Mouse (Mus musculus) liver, embryonic 13.5 days (tissue): Measurements from ENCODE around the gene Prim2. TPM values are rescaled to one million over a fixed set of nuclear protein-coding genes. Genes with fewer than 3 reads are reported as not detected.

Experiments used
- ATAC-seq: fragments of 200-750 bp; cut with Nextera tagmentation; 2 replicates; pipeline ENCODE4 v1.8.0; 2017; ENCODE audit warnings: low read depth, mild to moderate bottlenecking, moderate number of reproducible peaks, moderate library complexity
- DNase-seq: peaks from one replicate; pipeline ENCODE4 v3.0.0; 2022
- H3K27ac ChIP-seq: fragments of 300-500 bp; sonication (generic); 2 replicates; pipeline ENCODE4 v1.5.1; 2015; ENCODE audit warnings: moderate library complexity, mild to moderate bottlenecking, inconsistent platforms
- H3K27me3 ChIP-seq: fragments of 300-500 bp; sonication (generic); 2 replicates; pipeline ENCODE4 v1.6.1; 2015; ENCODE audit warnings: mild to moderate bottlenecking, inconsistent platforms
- H3K36me3 ChIP-seq: fragments of 300-500 bp; sonication (generic); 2 replicates; pipeline ENCODE4 v1.6.1; 2015; ENCODE audit warnings: mild to moderate bottlenecking, inconsistent platforms
- H3K4me1 ChIP-seq: fragments of 300-500 bp; sonication (generic); replicated peaks from 2 replicates; pipeline ENCODE4 v1.6.1; 2015; ENCODE audit warnings: inconsistent platforms
- H3K4me2 ChIP-seq: fragments of 300-500 bp; sonication (generic); 2 replicates; pipeline ENCODE4 v1.6.1; 2015; ENCODE audit warnings: inconsistent platforms, mild to moderate bottlenecking, moderate library complexity
- H3K4me3 ChIP-seq: fragments of 300-500 bp; sonication (generic); replicated peaks from 2 replicates; pipeline ENCODE4 v1.5.1; 2015; ENCODE audit warnings: mild to moderate bottlenecking, inconsistent platforms
- H3K9ac ChIP-seq: fragments of 300-500 bp; sonication (generic); 2 replicates; pipeline ENCODE4 v1.6.1; 2015; ENCODE audit warnings: mild to moderate bottlenecking, inconsistent platforms
- H3K9me3 ChIP-seq: fragments of 300-500 bp; sonication (generic); replicated peaks from 2 replicates; pipeline ENCODE4 v1.6.1; 2016; ENCODE audit warnings: inconsistent platforms
- WGBS: fragments of 180-500 bp; shearing (Covaris S2); methylation state at CpG from one replicate; pipeline ENCODE4 v1.1.7; 2015; ENCODE audit not compliant: insufficient replicate concordance; 5-methylcytosine and 5-hydroxymethylcytosine counted together
- polyA plus RNA-seq: library from polyadenylated mRNA; unstranded; fragments of >200 nt; fragmentation: Nextera tagmentation; extraction: Ambion mirVana; gene quantifications from 2 replicates; pipeline ENCODE4 v1.2.1, GENCODE M21; 2015

The Prim2 gene
- polyA plus RNA-seq, 1 experiment from 2014 or later, result 43.2 TPM

GRCm38 (mm10) chr1:33604087-33604699 lies 65.4 kb downstream of the Prim2 start:
- Histone ChIP-seq H3K36me3 (peaks cover 13% of the 10 kb centered on the region), H3K27ac (peak overlapping the region; percentile 54; the same call in 1 of the 2 replicates), H3K4me3 (no peak overlapping the region), H3K4me2 (no peak overlapping the region), H3K27me3 (no peaks in the 10 kb centered on the region), H3K4me1 (peaks cover 28% of the 10 kb centered on the region), H3K9ac (no peak overlapping the region), H3K9me3 (no peaks in the 10 kb centered on the region)
- ATAC-seq, result peak; percentile 64
- DNase-seq, result no peak
- 49% methylated on average over 5 of the region's 5 CpGs for WGBS

- Histone ChIP-seq H3K9me3 (no peaks in the 10 kb centered on the region), H3K9ac (no peak overlapping the region), H3K4me3 (no peak overlapping the region), H3K27ac (no peak overlapping the region), H3K4me2 (no peak overlapping the region), H3K36me3 (peaks cover 10% of the 10 kb centered on the region), H3K4me1 (peaks cover 21% of the 10 kb centered on the region), H3K27me3 (no peaks in the 10 kb centered on the region)
- no peak for ATAC-seq
- DNase-seq, result no peak
- WGBS, result 87% methylated on average over 3 of the region's 3 CpGs
Measured at GRCm38 (mm10) chr1:33599698-33600097, 69.9 kb downstream of the Prim2 start.

GRCm38 (mm10) chr1:33599019-33599667 lies 70.5 kb downstream of the Prim2 start:
- no peak overlapping the region for H3K4me2 ChIP-seq

DNA sequence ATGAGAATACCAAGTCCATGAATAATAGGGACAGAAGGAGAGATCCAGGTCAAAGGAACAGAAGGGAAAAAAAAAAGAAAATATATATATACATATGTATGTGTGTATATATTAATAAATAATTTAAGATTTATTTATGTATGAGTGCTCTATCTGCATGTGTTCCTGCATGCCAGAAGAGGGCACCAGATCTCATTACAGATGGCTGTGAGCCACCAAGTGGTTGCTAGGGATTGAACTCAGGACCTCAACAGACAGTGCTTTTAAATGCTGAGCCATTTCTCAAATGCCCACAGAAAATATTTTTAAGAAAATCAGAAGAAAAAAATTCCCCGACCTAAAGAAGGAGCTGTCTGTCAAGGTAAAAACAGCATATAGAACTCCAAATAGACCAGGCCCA lies 72.6 kb downstream of the Prim2 start:
- Histone ChIP-seq H3K27me3 (no peaks in the 10 kb centered on the region), H3K4me3 (no peak overlapping the region), H3K4me2 (no peak overlapping the region), H3K36me3 (peaks cover 10% of the 10 kb centered on the region), H3K4me1 (peaks cover 20% of the 10 kb centered on the region), H3K9me3 (no peaks in the 10 kb centered on the region), H3K27ac (no peak overlapping the region), H3K9ac (no peak overlapping the region)
- ATAC-seq (no peak), DNase-seq (no peak)
- WGBS, result 54% methylated on average over 1 of the region's 1 CpGs

More at GRCm38 (mm10) chr1:33599019-33599667, 70.5 kb downstream of the Prim2 start:
- 82% methylated on average over 5 of the region's 5 CpGs for WGBS
- Histone ChIP-seq H3K9me3 (no peaks in the 10 kb centered on the region), H3K4me1 (peaks cover 19% of the 10 kb centered on the region), H3K27ac (no peak overlapping the region), H3K36me3 (peaks cover 10% of the 10 kb centered on the region), H3K27me3 (no peaks in the 10 kb centered on the region), H3K9ac (no peak overlapping the region), H3K4me3 (no peak overlapping the region)
- DNase-seq, result no peak
- no peak for ATAC-seq

GRCm38 (mm10) chr1:33595936-33596335 lies 73.7 kb downstream of the Prim2 start:
- ATAC-seq, result no peak
- 79% methylated on average over 2 of the region's 2 CpGs for WGBS
- no peak overlapping the region for H3K27ac ChIP-seq

GRCm38 (mm10) chr1:33594966-33595365 lies 74.6 kb downstream of the Prim2 start:
- Histone ChIP-seq H3K36me3 (peaks cover 10% of the 10 kb centered on the region), H3K9ac (no peak overlapping the region), H3K27ac (no peak overlapping the region), H3K4me2 (no peak overlapping the region), H3K9me3 (no peaks in the 10 kb centered on the region), H3K27me3 (no peaks in the 10 kb centered on the region), H3K4me1 (peaks cover 14% of the 10 kb centered on the region; the same call in 1 of the 2 replicates), H3K4me3 (no peak overlapping the region)
- no peak for DNase-seq
- ATAC-seq, result no peak
- WGBS, result 84% methylated on average over 2 of the region's 2 CpGs

More at GRCm38 (mm10) chr1:33595936-33596335, 73.7 kb downstream of the Prim2 start:
- Histone ChIP-seq H3K4me3 (no peak overlapping the region), H3K4me2 (no peak overlapping the region), H3K9ac (no peak overlapping the region), H3K9me3 (no peaks in the 10 kb centered on the region), H3K36me3 (peaks cover 10% of the 10 kb centered on the region), H3K4me1 (peaks cover 20% of the 10 kb centered on the region), H3K27me3 (no peaks in the 10 kb centered on the region)
- DNase-seq, result no peak

- DNase-seq, result no peak
- Histone ChIP-seq H3K27ac (peak overlapping the region; percentile 13; the same call in 1 of the 2 replicates), H3K27me3 (no peaks in the 10 kb centered on the region), H3K4me1 (peaks cover 11% of the 10 kb centered on the region; the same call in 1 of the 2 replicates), H3K4me3 (no peak overlapping the region), H3K36me3 (peaks cover 6% of the 10 kb centered on the region), H3K9ac (no peak overlapping the region), H3K4me2 (no peak overlapping the region), H3K9me3 (no peaks in the 10 kb centered on the region)
- 85% methylated on average over 4 of the region's 4 CpGs for WGBS
- no peak for ATAC-seq
Measured at GRCm38 (mm10) chr1:33593718-33594388, 75.7 kb downstream of the Prim2 start.

GRCm38 (mm10) chr1:33591997-33592608 lies 77.5 kb downstream of the Prim2 start:
- no peaks in the 10 kb centered on the region for H3K27me3 ChIP-seq
- no peak overlapping the region for H3K4me2 ChIP-seq
- H3K4me3 ChIP-seq, result no peak overlapping the region
- 87% methylated on average over 7 of the region's 7 CpGs for WGBS
- peaks cover 11% of the 10 kb centered on the region; the same call in 1 of the 2 replicates for H3K4me1 ChIP-seq
- H3K36me3 ChIP-seq, result no peaks in the 10 kb centered on the region
- H3K9me3 ChIP-seq, result no peaks in the 10 kb centered on the region
- ATAC-seq (no peak), DNase-seq (no peak)
- no peak overlapping the region for H3K9ac ChIP-seq
- no peak overlapping the region for H3K27ac ChIP-seq

GRCm38 (mm10) chr1:33590556-33591411 lies 78.8 kb downstream of the Prim2 start:
- Histone ChIP-seq H3K9me3 (no peaks in the 10 kb centered on the region), H3K27me3 (no peaks in the 10 kb centered on the region), H3K27ac (no peak overlapping the region), H3K4me2 (no peak overlapping the region), H3K4me3 (no peak overlapping the region), H3K9ac (no peak overlapping the region), H3K4me1 (peaks cover 11% of the 10 kb centered on the region; the same call in 1 of the 2 replicates), H3K36me3 (no peaks in the 10 kb centered on the region)
- no peak for DNase-seq
- WGBS, result 80% methylated on average over 8 of the region's 8 CpGs
- ATAC-seq, result no peak

- H3K36me3 ChIP-seq, result no peaks in the 10 kb centered on the region
- ATAC-seq (no peak), DNase-seq (no peak)
- no peaks in the 10 kb centered on the region for H3K9me3 ChIP-seq
- no peak overlapping the region for H3K27ac ChIP-seq
- H3K4me2 ChIP-seq, result no peak overlapping the region
- H3K27me3 ChIP-seq, result no peaks in the 10 kb centered on the region
- H3K9ac ChIP-seq, result no peak overlapping the region
- WGBS, result 84% methylated on average over 2 of the region's 2 CpGs
- no peak overlapping the region for H3K4me3 ChIP-seq
- H3K4me1 ChIP-seq, result peaks cover 16% of the 10 kb centered on the region; the same call in 1 of the 2 replicates
Measured at GRCm38 (mm10) chr1:33589531-33589930, 80.1 kb downstream of the Prim2 start.
